Mouse (Mus musculus) ovary, postnatal 10 days (tissue): ENCODE measurements around the gene Olfr819.
"Not testable (repeated sequence)": the region's sequence is repeated elsewhere in the genome, so short reads cannot be mapped to it uniquely, and the experiment has no call there.

Source experiments
- DNase-seq: peaks from one replicate; pipeline ENCODE4 v3.0.0; 2022; ENCODE audit warnings: low spot score

Gene Olfr819

DNA sequence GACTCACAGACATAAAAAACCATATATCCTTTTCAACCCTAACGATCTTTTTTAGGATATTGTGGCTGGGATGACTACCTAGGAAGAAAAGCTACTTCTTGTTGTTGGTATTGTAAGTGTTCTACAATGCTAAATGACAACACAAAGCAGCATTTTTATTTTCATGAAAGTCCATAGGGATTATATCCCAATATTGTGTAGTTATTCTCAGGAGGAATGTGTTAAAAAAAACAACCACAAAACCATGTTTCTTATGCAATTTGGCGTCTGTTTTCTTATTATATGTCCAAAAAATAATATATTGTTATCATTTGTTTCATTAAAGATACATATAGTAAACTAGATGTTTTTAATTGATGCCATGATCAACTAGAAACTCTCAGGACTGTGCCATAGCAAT lies at the start of gene Olfr819:
Olfr819 (minus strand) TSS at position 101 of the 400 bp plus-strand sequence.
- not testable (repeated sequence) for DNase-seq

DNA sequence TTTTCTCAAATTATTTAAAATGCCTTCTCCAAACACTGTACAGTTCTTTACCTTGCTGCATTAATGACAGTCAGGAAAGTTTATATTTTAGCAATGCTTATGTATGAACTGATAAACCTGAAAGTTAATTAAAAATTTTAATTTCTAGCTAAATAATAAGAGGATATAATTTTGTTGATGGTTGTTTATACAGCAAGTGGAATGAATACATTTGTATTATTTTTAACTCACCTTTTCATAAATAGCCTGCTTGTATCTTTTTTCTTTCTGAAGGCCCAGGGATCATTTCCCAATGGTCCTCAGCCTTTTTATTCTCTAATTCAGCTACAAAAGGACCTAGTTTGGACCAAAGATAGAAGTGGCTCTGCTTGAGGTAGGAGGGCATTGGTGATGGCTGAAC lies 45.3 kb upstream of the Olfr819 start, which contains the start of gene Olfr820:
Olfr820 (plus strand) TSS at position 301 of the 400 bp plus-strand sequence.
- DNase-seq, result no peak

DNA sequence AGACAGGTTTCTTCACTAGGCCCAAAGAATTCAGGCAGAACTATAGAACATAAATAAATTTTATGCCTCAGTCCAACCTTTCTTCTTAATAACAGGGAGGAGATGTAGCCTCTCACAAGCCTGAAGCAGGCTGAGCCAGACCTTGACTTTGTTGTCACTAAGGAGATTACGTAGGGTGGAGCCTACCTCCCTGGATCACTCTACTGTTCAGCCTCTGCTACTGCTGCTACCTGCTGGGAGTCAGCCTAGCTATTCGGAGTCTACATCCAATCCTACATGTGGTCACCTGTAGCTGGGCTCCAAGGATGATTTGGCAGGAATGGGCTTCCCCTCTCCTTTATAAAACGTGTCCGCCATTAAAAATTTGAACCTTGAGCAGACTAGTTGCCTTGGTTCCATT lies 38.3 kb upstream of the Olfr819 start:
- DNase-seq, result not testable (repeated sequence)

DNA sequence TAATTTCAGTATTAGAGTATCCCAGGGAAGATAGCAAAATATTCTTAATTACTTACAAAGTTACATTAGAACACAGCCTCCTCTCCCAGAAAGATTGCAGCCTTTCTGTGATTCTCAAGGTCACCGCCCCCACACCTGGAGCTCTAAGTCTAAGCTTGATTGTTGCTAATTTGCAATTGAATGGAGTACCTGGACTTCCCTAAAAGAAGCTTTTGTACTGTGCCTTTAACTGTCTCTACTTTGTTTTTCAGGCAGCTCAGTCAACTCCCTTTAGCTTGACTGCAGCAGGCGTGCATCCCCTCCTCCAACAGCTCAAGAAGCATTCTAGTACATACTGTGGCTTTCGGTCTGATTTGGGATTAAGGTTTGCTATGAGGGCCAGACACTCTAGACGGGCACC lies 37.0 kb upstream of the Olfr819 start:
- DNase-seq, result not testable (repeated sequence)

DNA sequence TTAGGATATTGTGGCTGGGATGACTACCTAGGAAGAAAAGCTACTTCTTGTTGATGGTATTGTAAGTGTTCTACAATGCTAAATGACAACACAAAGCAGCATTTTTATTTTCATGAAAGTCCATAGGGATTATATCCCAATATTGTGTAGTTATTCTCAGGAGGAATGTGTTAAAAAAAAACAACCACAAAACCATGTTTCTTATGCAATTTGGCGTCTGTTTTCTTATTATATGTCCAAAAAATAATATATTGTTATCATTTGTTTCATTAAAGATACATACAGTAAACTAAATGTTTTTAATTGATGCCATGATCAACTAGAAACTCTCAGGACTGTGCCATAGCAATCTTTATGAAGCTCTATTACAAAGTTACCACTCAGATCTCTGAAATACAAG lies 17.9 kb upstream of the Olfr819 start, which contains the start of gene Gm10310:
Gm10310 (minus strand) TSS at position 101 of the 400 bp plus-strand sequence.
- not testable (repeated sequence) for DNase-seq

DNA sequence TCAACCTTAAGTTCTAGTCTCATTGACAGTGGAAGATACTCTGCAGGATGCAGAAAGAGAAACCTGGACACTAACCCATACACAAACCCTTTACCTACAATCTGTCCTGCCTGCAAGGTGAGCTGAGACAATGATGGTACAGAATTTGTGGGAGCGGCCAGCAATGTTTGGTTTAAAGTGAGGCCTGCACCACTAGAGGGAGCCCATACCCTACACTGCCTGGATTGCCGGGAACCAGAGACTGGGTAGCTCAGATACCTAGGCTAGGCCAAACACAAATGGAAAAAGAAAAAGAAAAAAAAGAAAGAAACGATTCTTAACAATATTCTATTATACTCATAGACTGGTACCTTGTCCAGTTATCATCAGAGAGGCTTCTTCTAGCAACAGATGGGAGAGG lies 14.8 kb upstream of the Olfr819 start:
- DNase-seq, result not testable (repeated sequence)

DNA sequence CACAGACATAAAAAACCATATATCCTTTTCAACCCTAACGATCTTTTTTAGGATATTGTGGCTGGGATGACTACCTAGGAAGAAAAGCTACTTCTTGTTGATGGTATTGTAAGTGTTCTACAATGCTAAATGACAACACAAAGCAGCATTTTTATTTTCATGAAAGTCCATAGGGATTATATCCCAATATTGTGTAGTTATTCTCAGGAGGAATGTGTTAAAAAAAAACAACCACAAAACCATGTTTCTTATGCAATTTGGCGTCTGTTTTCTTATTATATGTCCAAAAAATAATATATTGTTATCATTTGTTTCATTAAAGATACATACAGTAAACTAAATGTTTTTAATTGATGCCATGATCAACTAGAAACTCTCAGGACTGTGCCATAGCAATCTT lies 9.0 kb upstream of the Olfr819 start, which contains the start of gene Olfr247:
Olfr247 (minus strand) TSS at position 101 of the 400 bp plus-strand sequence.
- DNase-seq, result not testable (repeated sequence)

DNA sequence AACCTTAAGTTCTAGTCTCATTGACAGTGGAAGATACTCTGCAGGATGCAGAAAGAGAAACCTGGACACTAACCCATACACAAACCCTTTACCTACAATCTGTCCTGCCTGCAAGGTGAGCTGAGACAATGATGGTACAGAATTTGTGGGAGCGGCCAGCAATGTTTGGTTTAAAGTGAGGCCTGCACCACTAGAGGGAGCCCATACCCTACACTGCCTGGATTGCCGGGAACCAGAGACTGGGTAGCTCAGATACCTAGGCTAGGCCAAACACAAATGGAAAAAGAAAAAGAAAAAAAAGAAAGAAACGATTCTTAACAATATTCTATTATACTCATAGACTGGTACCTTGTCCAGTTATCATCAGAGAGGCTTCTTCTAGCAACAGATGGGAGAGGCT lies 5.9 kb upstream of the Olfr819 start:
- not testable (repeated sequence) for DNase-seq

DNA sequence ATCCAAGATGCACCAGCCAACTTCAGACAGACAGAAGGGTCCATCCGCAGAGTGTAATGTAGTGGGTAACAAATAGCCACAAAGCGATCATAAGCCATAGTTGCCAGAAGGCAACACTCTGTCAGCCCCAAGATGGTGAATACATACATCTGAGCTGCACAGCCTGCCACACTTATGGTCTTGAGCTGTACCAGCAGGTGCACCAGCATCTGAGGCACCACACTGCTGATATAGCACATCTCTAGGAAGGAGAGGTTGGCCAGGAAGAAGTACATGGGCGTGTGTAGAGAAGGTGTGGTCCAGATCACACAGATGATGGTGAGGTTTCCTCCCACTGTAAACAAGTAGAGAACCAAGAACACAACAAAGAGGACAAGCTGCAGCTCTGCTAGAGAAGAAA lies 834 bp downstream of the Olfr819 start:
- not testable (repeated sequence) for DNase-seq

DNA sequence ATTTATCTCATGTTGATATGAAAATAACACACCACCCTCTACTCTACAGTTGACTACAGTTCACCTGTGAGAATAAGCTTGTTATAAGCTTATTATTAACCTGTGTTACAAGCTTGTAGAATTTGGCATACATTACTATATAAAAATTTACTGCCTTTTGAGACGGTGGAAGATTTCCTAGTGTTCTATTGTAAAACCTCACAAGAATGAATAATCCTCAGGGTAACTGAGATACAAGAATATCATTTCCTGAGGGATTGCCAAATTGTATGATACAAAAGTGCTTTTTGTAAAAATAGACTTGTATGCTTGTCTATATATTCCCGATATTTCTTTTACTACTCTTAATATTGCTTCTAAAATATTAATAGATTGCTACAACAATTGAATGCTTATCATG lies 18.1 kb downstream of the Olfr819 start, which contains the start of gene Olfr818:
Olfr818 (minus strand) TSS at position 101 of the 400 bp plus-strand sequence.
- no peak for DNase-seq

DNA sequence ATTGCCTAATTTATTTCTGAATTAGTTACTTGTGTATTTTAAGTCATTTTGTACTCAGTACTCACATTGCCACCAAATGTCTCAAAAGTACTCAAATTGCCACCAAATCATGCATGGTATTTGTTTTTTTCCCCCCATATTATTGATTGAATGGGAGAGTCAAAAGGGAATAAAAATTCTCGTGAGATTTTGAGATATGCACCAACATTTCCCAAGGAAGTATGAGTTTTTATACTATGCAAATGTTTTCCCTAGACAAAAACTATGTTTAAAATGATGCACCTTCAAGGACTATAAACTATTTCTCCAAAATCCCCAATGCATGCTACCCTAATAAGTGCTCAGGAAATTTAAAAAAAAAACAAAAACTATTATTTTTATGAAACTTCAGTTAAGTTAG lies 51.6 kb downstream of the Olfr819 start, which contains the start of gene Olfr816:
Olfr816 (minus strand) TSS at position 101 of the 400 bp plus-strand sequence.
- DNase-seq, result no peak
